Mouse (Mus musculus) skeletal muscle tissue, adult 2 months (tissue): ENCODE data around the gene Ippk.
A peak's percentile ranks its signal among the peaks of the same experiment; 100 is the strongest.

Source experiments
- DNase-seq: peaks from one replicate; pipeline ENCODE4 v3.0.0-alpha.2; 2012; ENCODE audit warnings: low read depth, low spot score

Ippk gene

GRCm38 (mm10) chr13:49420754-49421605, at the start of gene Ippk:
Gene Ippk, plus strand, starts transcription at chr13:49421249.
- peak; percentile 97 for DNase-seq

GRCm38 (mm10) chr13:49371428-49371899, 49.6 kb upstream of the Ippk start:
- DNase-seq: peak; percentile 64

DNA sequence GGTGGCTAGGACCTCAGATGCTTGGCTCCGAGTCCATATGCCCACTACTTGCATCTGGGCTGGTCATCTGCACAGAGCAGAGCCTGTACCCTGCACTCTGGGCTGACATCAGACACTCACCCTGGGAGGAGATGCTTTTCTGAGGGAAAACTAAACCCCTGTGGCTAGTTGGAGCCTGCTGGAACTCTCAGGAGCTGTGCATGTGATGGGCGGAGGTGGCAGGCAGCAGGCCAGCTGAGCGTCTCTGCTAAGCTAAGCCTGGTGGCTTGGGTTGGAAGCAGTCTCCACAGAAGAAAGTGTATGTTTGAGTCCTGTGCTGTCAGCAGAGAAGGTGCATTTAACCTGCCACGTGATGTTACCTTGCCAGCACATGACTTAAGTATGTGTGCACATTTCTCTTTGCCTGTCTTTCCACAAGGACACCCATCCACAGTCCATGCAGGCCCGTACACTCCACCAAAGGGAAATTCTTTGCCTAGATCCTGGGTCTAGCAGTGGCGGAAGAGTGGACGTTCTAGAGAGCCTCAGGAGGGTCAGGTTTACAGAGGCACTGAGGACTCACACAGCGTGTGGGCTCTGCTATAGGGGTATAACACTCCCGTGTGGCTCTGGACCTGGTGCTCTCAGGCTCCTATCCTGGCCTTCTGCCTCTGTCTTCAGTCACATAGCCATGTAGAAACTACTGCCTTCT, 48.5 kb upstream of the Ippk start:
- peak; percentile 58 for DNase-seq

GRCm38 (mm10) chr13:49374304-49374703, 46.7 kb upstream of the Ippk start:
- no peak for DNase-seq

GRCm38 (mm10) chr13:49374730-49375129, 46.3 kb upstream of the Ippk start:
- no peak for DNase-seq

DNA sequence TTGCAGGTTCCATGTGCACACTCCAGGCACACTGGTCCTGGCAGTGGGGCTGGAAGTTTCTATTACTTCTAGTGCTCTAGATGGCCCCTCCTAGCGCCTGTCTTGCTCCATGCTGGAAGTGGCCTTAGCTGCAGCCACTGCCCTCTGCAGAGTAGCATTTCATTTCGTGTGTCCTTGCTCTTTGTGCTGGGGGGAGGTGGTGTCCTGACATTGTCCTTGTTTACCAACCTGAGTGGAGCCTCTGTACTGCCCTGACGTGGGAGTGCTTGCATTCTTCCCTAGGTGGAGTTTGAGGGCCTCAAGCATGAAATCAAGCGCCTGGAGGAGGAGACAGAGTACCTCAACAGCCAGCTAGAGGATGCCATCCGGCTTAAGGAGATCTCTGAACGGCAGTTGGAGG, 43.4 kb upstream of the Ippk start:
- DNase-seq: no peak

DNA sequence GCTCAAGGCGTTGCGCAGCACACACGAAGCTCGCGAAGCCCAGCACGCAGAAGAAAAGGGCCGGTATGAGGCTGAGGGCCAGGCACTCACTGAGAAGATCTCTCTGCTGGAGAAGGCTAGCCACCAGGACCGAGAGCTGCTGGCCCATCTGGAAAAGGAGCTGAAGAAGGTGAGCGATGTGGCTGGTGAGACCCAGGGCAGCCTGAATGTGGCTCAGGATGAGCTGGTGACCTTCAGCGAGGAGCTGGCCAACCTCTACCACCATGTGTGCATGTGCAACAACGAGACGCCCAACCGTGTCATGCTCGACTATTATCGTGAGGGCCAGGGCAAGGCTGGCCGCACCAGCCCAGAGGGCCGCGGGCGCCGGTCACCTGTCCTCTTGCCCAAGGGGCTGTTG, 41.7 kb upstream of the Ippk start:
- no peak for DNase-seq

- DNase-seq: peak; percentile 82
Measured at GRCm38 (mm10) chr13:49381230-49381629, 39.8 kb upstream of the Ippk start.

GRCm38 (mm10) chr13:49382997-49383396, 38.1 kb upstream of the Ippk start:
- no peak for DNase-seq

GRCm38 (mm10) chr13:49384751-49385463, 36.1 kb upstream of the Ippk start:
- no peak for DNase-seq

GRCm38 (mm10) chr13:49391374-49391773, 29.7 kb upstream of the Ippk start:
- DNase-seq: no peak

DNA sequence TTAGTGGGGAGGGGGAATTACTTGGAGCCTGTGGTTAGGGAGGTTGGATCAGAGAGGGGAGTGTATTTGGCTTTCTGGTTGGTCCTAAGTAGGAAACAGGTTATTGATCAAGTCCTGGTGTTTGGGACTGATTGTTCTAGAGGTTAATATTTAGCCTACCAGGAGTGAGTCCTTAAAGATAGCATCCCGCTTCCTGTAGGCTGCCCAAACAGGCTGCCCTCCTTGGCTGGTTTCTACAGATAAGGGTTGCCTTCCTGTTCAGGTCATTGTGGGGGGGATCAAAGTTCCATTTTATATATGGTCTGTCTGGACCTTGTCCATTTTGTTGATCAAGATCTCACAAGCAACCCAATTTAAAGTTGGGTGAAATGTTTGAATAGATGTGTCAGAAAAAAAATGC, 27.5 kb upstream of the Ippk start:
- no peak for DNase-seq

DNA sequence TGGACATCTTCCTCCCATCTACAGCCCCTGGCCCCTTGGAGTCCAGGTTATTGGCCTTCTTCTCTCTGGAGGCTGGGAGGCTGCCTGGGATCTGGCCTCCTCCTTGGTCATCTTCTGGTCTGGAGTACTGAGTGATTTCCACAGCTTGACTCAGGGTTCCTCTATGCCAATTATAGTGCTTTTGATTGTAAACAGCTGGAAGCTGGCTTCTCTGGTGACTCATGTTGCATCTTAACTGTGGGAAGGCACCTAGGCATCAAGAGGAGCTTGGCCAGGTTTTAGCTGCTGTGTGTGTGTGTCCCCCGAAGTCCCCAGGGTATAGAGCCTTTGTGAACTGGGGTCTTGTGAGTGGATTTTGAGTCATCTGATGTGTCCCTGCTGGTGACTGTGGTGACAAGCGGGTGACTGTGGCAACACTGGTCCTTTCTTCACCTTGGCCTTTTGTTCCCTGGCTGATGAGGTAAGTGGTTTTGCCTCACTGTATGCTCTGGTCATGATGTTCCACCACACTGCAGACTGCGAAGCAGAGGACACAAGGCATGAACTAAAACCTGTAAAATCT, 26.1 kb upstream of the Ippk start:
- DNase-seq: no peak

DNA sequence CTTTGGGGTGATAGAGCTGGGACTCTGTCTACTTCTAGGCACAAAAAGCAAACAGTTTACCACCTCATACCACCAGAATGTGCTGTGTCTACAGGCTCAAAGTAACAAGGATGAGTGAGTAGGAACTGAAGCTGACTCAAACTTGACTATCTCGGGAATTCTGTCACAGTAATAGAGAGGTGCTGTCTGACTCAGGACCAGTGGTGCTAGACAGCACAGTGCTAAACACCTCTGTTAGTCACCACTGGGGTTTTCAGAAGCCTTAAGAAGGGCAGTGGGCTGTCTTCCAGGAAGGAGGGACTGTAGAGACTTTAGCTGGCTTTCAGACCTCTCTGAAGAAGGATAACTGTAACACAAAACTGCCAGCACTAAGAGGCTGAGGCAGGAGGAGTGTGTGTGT, 24.3 kb upstream of the Ippk start:
- no peak for DNase-seq

DNA sequence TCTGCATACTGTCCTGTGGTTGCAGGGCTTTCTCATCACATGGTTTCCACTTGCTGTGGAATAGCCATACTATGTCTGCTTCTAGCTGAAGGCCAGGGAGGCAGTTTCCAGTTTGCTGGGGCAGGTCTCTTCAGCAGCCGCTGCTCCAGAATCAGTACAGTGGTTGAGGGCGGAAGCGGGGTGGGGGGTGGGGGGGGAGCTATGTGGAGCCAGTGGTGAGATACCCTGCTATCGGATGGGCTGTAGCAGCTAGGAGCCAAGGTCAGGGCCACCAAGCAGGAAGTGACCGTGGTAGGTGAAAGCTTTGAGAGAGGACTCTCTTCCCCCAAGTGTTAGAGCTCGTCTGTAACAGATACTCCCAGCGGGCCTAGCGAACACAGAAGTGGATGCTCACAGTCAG, 22.9 kb upstream of the Ippk start:
- DNase-seq: no peak

GRCm38 (mm10) chr13:49400139-49400538, 20.9 kb upstream of the Ippk start:
- DNase-seq: peak; percentile 71

- DNase-seq: no peak
Measured at GRCm38 (mm10) chr13:49402628-49403027, 18.4 kb upstream of the Ippk start.

DNA sequence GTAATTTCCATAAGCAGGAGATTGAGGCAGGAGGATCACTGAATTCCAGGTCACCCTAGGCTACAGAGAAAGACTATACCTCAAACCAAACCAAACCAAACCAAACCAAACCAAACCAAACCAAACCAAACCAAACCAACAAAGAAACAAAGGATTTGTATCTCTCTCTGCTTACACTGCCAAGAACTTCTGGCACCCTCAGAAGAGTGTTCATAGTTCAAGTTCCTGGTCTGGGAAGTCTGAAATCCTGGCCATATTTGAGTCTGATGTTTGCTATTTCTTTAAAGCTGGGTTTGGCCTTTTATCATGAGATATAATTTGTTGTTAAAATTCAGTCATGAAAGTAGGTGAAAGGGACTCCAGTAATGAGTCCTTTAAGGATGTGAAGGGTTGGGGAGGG, 13.3 kb upstream of the Ippk start:
- no peak for DNase-seq

GRCm38 (mm10) chr13:49421606-49421917, 513 bp downstream of the Ippk start:
- DNase-seq: no peak

DNA sequence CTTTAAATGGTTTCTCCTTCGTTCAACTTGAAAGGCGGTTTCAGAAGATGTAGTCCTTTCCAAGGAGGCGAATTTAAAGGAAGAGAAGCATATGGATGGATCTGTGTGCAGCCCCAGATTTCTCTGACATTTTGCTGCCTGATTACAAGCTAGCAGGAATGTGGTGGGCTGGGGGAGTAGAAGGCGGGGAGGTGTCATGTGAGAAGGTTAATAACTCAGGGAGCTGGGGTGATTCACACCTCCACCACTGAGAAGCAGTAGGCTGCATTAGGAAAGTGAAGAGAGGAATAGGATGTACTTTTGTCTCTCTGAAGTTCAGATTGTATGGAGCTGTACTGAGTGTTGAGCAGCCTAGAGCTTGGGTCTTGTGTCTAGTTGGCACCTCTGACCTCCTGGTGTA, 910 bp downstream of the Ippk start:
- DNase-seq: no peak

GRCm38 (mm10) chr13:49426736-49427135, 5.7 kb downstream of the Ippk start:
- no peak for DNase-seq

DNA sequence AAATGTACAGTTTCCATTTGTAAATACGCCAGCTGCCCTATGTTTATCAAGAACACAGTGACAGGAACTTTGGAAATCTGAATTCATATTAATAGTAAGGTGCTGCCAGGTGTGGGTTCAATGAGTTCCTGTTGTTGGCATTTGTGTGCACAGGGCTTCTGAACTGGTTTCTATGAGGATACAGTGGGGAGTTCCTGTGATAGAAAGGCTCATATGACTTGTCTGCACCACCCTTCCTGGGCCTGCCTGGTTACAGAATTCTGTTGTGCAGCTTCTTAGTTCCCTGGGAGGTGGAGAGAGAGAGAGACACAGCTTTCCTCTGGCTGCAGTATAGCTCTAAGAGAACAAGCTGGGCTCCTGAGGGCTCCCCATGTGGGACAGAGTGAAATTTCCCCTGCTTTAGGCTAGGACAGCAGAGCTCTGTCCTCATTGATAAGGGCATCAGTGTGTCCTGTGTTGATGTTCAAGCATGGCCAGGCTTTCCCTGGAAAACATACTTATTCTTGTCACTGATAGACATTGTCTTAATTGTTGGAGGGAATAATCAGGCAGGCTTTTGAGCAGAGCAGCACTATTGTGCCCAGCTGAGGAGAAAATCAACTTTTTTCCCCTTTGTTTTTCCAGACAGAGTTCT, 7.1 kb downstream of the Ippk start:
- no peak for DNase-seq
